Mouse (Mus musculus): ENCODE measurements around the gene Olfr1427.
"Not testable (repeated sequence)": the region's sequence is repeated elsewhere in the genome, so short reads cannot be mapped to it uniquely, and the experiment has no call there.

Gene Olfr1427

DNA sequence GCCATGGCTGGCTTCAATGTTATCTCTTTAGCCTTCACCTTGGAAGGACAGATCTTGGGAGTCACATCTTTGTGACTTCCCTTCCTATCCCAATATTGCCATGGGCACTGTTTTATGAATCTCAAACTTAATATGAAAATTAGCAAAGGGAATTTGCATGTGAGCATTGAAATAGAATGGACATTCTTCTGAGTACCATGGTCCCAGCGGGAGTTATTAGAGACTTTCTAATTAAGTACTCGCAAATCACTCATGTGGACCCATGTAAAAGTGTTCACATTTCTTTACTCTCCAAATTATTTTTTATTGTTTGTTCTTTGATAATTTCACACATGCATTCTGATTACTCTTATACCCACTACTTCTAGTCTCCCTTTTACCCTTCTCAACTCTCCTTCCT, at the start of gene Olfr1427:
Gene Olfr1427 (minus strand): TSS at position 101 of the 400 bp plus-strand sequence.
- no peak for DNase-seq (ENCODE audit: low read depth)

DNA sequence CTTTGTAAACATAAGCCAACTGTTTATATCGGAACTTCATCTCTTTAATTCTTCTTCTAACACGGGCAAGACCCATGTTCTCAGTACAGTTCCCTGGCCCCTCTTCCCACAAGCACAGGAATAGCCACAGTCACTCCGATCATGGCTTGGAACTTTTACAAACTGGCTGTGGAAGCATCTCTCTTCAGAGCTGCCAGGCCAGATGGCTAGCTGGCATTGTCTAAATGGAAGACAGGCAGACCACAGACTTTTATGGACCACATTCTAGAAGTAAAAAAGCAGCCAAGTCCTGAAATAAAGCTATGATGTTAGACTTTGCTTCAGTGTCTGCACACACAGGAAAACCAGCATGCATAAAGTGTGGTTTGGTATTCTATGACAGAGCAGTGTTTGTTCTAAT, 42.3 kb upstream of the Olfr1427 start:
- DNase-seq (ENCODE audit: low read depth) = no peak

DNA sequence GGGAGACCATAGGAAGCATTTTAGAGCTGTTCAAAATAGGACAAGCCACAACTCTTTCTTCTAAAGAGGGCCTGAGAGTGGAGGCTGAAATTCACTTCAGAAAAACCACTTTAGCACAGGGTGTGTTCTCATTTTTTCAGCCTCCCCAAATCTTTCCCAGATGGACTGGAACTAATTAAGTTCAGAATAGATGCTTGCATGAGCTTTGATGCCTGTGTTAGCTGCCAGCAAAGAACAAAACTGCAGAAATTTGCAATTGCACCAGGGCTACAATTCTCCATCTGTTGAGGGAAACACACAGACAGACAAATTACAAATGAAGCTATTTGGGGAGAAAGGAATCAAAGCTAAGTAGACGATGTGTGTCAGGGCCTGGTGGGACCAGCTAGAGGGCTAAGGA, 40.2 kb upstream of the Olfr1427 start:
- no peak for DNase-seq (ENCODE audit: low read depth)

DNA sequence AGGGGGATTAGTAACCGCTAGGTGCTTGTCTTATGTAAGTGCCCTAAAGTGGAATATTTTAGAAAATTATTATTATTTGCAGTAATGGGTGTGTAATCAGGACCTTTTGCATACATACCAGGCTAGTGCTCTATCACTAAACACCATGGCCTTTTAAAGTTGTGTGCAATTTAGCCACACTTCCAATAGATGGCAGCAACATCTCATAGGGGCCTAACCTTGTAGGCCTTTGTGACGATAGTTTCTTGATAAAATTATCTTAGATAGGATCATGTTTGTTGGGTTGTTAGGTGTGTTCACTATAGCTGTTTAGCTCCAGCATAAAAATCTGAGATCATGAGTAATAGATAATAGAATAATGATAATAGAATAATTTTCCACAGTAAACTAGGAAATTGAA, 31.2 kb upstream of the Olfr1427 start:
- peak; percentile 38 for DNase-seq (ENCODE audit: low read depth)

DNA sequence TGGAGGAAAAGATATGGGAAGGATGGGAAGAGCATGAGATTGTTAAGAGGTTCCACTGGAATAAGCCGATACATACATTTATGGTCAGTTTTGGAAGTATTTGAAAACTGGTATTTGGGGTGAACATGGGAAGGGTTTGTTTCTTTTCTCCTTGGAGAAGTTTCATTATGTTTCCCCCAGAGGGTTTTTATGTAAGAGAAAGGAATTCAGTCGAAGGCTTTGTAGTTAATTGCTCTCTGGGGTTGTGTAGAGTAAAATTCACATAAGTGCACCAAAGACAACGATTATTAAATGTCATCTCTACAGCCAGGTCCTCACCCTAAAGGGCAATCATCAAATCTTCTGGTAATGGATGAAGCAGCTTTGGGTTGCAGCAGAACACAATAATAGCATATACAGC, 20.0 kb upstream of the Olfr1427 start, which contains the start of gene Olfr76:
Gene Olfr76 (minus strand): TSS at position 101 of the 400 bp plus-strand sequence.
- no peak for DNase-seq (ENCODE audit: low read depth)

DNA sequence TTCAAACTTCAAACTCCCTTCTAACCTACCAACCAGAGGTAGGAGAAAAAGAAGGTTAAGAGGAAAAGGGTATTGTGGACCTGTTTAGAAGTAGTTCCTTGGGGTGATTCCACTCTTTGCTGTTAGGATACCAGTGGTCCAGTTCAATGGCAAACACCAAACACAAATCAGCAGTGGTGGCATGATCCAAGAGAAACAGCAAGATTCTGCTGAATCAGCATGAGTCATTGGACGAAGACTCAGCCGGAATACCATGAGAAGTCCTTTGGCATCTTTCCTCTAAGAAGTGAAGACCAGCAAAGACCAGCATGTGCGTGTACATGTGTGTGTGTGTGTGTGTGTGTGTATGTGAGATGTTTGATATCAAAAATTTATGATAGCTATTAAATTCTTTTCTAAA, 13.3 kb upstream of the Olfr1427 start:
- DNase-seq (ENCODE audit: low read depth) = no peak

DNA sequence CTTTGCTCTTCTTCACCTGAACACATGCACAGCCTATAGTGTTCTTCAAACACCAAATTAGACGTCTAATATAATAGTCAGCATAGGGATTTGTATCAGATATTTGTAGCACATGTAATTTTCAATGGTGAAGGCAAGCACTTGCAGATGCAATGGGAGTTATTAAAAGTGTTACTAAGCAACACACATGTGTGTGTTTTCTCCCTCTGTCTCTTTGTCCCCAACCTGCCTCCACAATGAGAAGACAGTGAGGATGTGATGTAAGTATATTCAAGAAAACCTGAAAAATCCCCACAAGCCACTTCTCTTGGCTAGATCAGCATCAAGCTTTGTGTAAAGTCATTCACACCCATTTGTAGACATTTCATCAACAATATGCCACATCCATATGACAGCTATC, 12.7 kb upstream of the Olfr1427 start, which contains the start of gene Olfr1428:
Gene Olfr1428 (minus strand): TSS at position 101 of the 400 bp plus-strand sequence.
- DNase-seq (ENCODE audit: low read depth) = no peak

DNA sequence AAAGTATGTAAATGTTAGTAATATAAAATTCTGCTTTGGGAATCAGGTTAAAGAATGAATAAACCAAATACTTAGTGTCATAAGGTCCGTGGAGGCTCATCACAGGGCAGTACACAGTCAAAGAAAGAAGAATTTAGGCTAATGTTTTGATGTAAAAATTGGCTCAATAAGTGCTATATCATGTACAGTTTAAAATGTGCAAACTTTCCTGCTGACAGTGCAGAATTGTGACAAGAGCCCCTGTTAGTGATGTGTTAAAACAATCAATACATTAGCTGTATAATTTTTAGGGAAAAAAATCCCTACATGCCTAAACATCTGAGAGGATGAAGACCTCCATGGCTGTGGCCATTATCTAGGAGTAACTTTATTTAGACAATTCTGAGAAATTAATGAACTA, 10.7 kb upstream of the Olfr1427 start:
- no peak for DNase-seq (ENCODE audit: low read depth)

DNA sequence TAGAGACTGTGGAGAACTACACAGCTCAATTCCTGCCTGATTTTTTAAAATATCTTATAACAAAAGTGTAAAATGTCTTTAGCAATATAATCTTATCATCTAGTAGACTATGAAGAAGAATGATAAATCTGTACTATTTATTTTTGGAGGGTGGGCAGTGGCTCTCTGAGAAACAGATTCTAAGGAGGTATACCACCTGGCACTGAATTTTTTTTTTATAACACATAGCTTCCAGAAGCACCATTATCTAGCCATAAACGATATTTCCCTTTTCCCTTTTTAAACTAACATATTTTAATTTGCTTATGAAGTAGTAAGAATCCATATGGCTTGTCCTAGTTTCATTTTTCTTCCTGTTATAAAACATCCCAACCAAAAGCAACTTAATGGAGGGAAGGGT, 1.4 kb upstream of the Olfr1427 start:
- no peak for DNase-seq (ENCODE audit: low read depth)

DNA sequence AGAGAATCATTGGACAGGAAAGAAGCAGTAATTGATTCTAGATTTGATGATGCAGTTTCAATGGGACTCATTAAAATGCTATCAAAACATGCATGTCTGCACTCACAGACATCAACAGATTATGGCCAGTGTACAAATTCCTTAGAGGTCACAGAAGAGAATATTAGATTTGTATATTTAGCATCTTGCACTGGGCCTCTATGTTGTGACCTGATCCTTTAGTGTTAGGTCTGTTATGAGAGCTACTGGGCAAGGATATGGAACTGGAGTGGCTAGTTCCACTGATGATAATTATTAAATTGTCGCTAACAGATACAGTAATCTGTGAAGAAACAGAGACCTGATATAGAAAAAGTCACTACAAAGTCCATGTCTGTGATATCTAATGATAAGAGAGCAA, 11.2 kb downstream of the Olfr1427 start, which contains the start of gene Olfr1426:
Gene Olfr1426 (minus strand): TSS at position 101 of the 400 bp plus-strand sequence.
- no peak for DNase-seq (ENCODE audit: low read depth)

DNA sequence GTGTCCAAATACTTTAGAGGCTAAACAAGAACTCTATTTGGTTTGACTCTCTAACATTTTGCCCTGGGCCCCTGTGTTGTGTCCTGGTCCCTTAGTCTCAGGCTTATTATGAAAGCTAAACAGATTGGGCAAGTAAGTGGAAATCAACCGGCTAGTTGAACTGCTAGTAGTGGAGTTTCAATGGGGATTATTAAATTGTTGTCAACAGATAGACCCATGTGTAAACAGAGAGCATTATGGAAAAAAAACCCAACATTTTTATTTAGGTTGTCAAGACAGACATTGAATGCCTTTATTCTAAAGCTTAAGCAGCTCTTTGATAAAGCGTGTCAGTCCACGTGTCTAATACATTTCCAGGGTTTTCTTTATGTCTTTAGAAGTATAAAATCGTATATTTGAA, 25.5 kb downstream of the Olfr1427 start, which contains the start of gene Olfr1425:
Gene Olfr1425 (minus strand): TSS at position 101 of the 400 bp plus-strand sequence.
- not testable (repeated sequence) for DNase-seq (ENCODE audit: low read depth)

DNA sequence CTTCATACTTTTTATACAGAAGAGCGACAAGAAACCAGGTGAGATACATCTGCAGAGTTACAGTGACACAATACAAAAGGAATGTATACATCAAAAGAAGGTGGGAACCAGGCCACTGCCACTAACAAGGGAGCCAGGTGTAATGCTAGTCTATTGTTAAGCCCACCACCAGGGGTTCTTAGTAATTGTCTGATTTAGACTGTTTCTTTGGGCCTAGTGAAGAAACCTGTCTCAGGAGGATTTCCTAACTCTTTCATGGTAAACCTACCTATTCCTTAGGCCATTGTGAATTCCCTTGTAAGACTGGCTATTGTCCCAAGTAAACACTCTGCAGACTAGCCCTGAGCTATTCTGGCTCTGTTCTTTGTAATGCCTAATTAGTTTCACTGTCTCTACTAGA, 33.6 kb downstream of the Olfr1427 start:
- DNase-seq (ENCODE audit: low read depth) = not testable (repeated sequence)

DNA sequence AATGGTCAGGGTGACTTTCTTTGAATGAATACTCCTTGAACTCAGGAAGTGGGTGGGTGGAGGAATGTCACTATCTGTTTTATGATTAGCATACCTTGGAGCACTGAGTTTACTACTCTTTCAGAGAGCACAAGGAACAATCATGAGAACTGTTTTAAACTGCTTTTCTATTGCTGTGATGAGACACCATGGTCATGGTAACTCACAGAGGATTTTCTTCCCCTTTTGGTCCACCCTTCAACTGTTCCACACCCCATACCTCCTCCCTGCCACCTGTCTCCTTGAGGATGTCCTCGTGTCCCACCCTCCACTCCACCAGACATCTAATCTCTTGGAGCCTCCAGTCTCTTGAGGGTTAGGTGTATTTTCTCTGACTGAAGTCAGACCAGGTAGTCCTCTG, 35.3 kb downstream of the Olfr1427 start:
- not testable (repeated sequence) for DNase-seq (ENCODE audit: low read depth)

DNA sequence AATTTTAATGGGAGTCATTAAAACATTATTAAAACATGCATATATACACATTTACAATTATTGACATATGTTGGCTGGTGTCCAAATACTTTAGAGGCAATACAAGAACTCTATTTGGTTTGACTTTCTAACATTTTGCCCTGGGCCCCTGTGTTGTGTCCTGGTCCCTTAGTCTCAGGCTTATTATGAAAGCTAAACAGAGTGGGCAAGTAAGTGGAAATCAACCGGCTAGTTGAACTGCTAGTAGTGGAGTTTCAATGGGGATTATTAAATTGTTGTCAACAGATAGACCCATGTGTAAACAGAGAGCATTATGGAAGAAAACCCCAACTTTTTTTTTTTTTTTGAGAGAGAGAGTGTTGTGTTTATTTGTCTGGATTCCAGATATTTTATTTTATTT, 40.6 kb downstream of the Olfr1427 start, which contains the start of gene Olfr1424:
Gene Olfr1424 (minus strand): TSS at position 101 of the 400 bp plus-strand sequence.
- not testable (repeated sequence) for DNase-seq (ENCODE audit: low read depth)

Data from induced T-regulatory cell, adult 2 months (primary cell).